Mouse (Mus musculus): Measurements from ENCODE around the gene Kif1bp.
"Not testable (repeated sequence)": the region's sequence is repeated elsewhere in the genome, so short reads cannot be mapped to it uniquely, and the experiment has no call there.

The Kif1bp gene

GRCm38 (mm10) chr10:62511528-62511927 is 66.7 kb downstream of the Kif1bp start:
- DNase-seq (ENCODE audit: low spot score in 2 of 2), result no peak

- DNase-seq (ENCODE audit: low spot score in 2 of 2), result no peak
These were observed 69.1 kb downstream of the Kif1bp start for GRCm38 (mm10) chr10:62509032-62509656.

GRCm38 (mm10) chr10:62508459-62508858 is 69.8 kb downstream of the Kif1bp start:
- DNase-seq (ENCODE audit: low spot score in 2 of 2), result peak in 1 of 2 experiments; percentile 27

- peak; percentile 35 to 59 for DNase-seq (ENCODE audit: low spot score in 2 of 2)
These were observed 70.5 kb downstream of the Kif1bp start for GRCm38 (mm10) chr10:62507591-62508308.

GRCm38 (mm10) chr10:62507071-62507470 is 71.2 kb downstream of the Kif1bp start:
- no peak for DNase-seq (ENCODE audit: low spot score in 2 of 2)

- DNase-seq (ENCODE audit: low spot score in 2 of 2), result no peak
These were observed 72.2 kb downstream of the Kif1bp start for GRCm38 (mm10) chr10:62506019-62506556.

GRCm38 (mm10) chr10:62505224-62505983 is 72.9 kb downstream of the Kif1bp start:
- no peak for DNase-seq (ENCODE audit: low spot score in 2 of 2)

GRCm38 (mm10) chr10:62503836-62504628 is 74.2 kb downstream of the Kif1bp start:
- no peak for DNase-seq (ENCODE audit: low spot score in 2 of 2)

- no peak for DNase-seq (ENCODE audit: low spot score in 2 of 2)
These were observed 74.9 kb downstream of the Kif1bp start for GRCm38 (mm10) chr10:62503353-62503752.

- DNase-seq (ENCODE audit: low spot score in 2 of 2), result no peak
These were observed 76.3 kb downstream of the Kif1bp start for GRCm38 (mm10) chr10:62501951-62502350.

- DNase-seq (ENCODE audit: low spot score in 2 of 2), result no peak
These were observed 77.2 kb downstream of the Kif1bp start for GRCm38 (mm10) chr10:62500916-62501615.

GRCm38 (mm10) chr10:62500088-62500915 is 78.0 kb downstream of the Kif1bp start:
- DNase-seq (ENCODE audit: low spot score in 2 of 2), result peak; percentile 42 to 62

- DNase-seq (ENCODE audit: low spot score in 2 of 2), result not testable (repeated sequence)
These were observed 86.6 kb downstream of the Kif1bp start for GRCm38 (mm10) chr10:62491681-62492080.
